Mouse (Mus musculus): ENCODE data around the gene Ppie. TPM values are rescaled to one million over a fixed set of nuclear protein-coding genes. Genes with fewer than 3 reads are reported as not detected.

The Ppie gene
- total RNA-seq, 4 experiments from 2014 or later, result 18.7 to 23.7 (median 19.9) TPM

Other genes with a start within 250 kb of the Ppie start
- not detected for gene Mfsd2a, start 178.8 kb downstream of the Ppie start, total RNA-seq (2022)
- 1 to 10 TPM in 1 of 4 experiments, under 1 TPM in 1, not detected in 2; 0.40 to 1.1 TPM for gene Mycl, start 144.3 kb downstream of the Ppie start, total RNA-seq (2022)
- 1 to 10 TPM; 5.8 to 7.1 (median 6.6) TPM for gene Trit1, start 123.4 kb downstream of the Ppie start, total RNA-seq (2022)
- gene Bmp8b, start 34.8 kb downstream of the Ppie start, total RNA-seq (2022), result not detected
- gene Oxct2b, start 23.7 kb downstream of the Ppie start, total RNA-seq (2022), result not detected
- under 1 TPM in 1 of 4 experiments, not detected in 3; 0.36 TPM for gene Hpcal4, start 43.3 kb upstream of the Ppie start, total RNA-seq (2022)
- gene Nt5c1a, start 61.6 kb upstream of the Ppie start, total RNA-seq (2022), result 10 to 100 TPM; 41.9 to 58.6 (median 47.2) TPM
- 1 to 10 TPM; 2.9 to 4.7 (median 3.2) TPM for gene Heyl, start 93.6 kb upstream of the Ppie start, total RNA-seq (2022)
- 100 to 1,000 TPM; 325 to 385 (median 343) TPM for gene Pabpc4, start 122.4 kb upstream of the Ppie start, total RNA-seq (2022)
- gene Oxct2a, start 183.7 kb upstream of the Ppie start, total RNA-seq (2022), result under 1 TPM in 1 of 4 experiments, not detected in 3; 0.27 TPM
- 1 to 10 TPM in 1 of 4 experiments, under 1 TPM in 2, not detected in 1; 0.56 to 1.3 (median 0.72) TPM for gene Bmp8a, start 203.3 kb upstream of the Ppie start, total RNA-seq (2022)

Measured in gastrocnemius, adult 8-10 months (tissue).